Mouse (Mus musculus) thymus, postnatal 0 days (tissue): ENCODE measurements around the gene Sdk2. TPM values are rescaled to one million over a fixed set of nuclear protein-coding genes. Genes with fewer than 3 reads are reported as not detected.

Source experiments
- DNase-seq: peaks from one replicate; pipeline ENCODE4 v3.0.0-alpha.2; 2015; ENCODE audit warnings: low spot score
- polyA plus RNA-seq: library from polyadenylated mRNA; unstranded; fragments of >200 nt; fragmentation: Nextera tagmentation; extraction: Ambion mirVana; gene quantifications from 2 replicates; pipeline ENCODE4 v1.2.1, GENCODE M21; 2015

The Sdk2 gene
- 0.49 and 0.60 TPM in 2 replicates for polyA plus RNA-seq

DNA sequence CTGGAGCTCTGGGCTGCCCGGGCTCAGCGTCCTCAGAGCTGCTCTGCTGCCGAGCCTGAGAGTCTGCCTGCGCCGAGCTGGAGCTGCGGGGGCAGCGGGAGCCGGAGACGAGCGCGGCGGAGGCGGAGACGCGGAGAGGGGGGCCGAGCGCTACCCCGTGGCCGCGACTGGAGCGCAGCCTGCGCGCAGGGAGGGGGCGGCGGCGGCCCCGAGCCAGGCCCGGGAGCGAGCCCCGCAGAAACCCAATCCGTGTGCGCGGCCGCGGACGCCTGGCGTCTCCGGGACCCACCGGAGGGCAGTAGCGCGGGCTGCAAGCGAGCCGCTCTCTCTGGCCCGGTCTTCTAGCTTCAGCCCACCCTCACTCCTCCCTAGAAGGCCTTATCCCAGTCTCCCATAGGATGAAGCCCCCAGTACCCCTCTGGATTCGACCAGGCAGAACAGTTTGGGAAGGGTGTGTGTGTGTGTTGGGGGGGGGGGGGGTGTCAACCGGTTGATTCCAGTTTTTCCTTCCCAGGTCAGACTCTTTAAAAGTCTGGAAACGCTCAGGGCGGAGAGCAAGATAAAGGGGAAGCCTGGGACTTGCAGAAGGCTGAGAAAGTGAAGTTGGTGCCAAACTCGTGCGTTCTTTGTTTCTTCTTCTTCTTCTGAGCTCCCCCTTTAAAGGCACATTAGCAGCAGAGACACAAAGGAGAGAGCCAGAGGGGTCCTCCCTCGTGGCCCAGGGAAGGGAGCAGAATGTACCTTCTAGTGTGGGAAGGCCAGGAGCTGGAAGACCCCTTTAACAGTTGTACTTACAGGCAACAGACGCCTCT lies at the start of gene Sdk2:
TSS of gene Sdk2 (minus strand) at position 96 of the 812 bp plus-strand sequence.
- DNase-seq = no peak

DNA sequence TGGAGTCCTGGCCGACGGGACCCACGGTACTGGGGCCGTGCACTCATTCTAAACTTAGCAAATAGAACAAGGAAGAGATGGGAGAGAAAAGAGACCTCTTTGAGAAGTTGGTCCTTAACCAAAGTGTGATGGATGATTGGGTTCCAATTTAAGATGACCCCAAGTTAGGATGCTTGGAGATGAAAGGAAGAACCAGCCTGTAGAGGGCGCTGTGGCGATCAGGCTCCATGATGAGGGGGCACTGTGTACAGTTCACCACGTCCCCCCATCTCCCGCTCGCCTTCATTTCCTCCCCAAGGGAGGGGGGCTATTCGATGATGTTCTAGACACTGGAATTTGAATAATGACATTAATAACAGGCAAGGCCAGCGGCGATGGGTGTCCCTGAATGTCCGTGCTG lies 48.2 kb upstream of the Sdk2 start:
- DNase-seq = no peak

DNA sequence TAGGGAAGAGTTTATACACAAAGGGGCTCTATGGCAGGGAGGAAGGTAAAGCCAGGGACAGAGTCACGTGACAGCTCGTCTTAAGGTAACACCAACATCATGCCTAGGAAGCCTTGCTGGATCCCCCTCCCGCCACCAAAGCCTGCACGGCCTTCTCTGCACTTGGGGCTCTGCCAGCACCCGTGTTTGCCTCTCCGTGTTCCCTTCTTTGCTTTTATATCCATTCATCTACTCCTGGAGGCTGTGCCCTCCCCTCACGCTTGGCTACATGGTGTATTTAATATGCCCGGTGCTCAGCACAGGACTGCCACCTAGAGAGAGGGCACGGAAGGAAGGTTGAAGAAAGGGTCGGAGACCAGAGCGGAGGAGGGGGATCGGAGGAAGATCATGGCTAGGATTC lies 47.8 kb upstream of the Sdk2 start:
- DNase-seq = no peak

DNA sequence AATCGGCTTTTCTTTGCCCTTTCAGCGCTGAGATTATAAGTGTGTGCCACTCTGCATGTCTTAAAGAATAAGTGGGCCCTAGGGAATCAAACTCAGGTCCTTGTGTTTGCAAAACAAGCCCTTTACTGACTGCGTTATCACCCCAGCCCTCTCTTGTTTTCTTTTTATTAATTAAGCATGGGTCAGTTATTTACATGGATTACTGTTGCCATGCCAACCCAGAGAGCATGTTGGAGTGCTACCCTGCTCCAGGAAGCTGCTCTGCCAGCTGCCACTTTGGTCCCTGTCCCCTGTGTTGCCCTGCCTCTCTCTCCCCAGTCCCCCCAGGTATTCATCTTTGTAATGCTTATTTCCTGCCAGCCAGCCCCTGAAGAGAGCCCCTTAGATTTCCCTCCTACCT lies 44.0 kb upstream of the Sdk2 start:
- DNase-seq = no peak

DNA sequence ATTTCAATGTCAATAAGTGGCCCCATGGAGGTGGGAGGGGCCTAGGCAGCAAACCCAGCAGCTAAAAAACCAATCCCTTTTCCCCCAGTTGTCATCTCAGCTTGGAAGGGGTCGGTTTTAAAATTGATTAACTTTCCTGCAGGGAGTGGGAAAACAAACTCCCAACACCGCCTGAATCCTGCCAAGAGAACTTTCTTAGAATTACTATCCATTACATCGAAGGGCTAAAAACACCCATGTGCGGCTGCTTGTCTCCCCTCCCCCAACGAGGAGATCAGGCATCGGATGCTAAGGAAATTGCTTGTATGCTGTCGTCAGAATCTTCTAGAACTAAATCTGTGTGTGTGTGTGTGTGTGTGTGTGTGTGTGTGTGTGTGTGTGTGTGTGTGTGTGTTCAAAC lies 26.8 kb upstream of the Sdk2 start:
- DNase-seq = no peak

GRCm38 (mm10) chr11:114093175-114093574 lies 26.3 kb upstream of the Sdk2 start:
- no peak for DNase-seq

GRCm38 (mm10) chr11:114080606-114081005 lies 13.8 kb upstream of the Sdk2 start:
- DNase-seq = no peak

DNA sequence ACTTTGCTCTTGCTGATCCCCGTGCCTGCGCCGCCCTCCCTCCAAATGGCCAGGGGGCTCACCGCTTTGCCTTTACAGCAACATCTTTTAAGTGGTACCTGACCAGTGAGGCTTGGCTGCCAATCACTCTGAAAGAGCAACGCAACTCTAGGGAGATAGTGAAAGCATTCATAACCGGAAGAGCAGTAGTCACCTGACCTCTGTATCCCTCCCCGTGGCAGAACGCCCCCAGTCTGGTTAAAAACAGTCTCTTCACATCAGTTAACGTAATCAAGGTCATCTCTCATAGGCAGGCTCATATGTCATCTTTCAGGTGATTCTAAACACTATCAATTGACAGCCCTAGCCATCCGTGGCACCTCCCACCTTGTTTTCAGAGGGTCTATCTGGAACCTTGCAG lies 5.8 kb upstream of the Sdk2 start:
- DNase-seq = no peak

- peak; percentile 50 for DNase-seq
Measured at GRCm38 (mm10) chr11:114071998-114072397, 5.2 kb upstream of the Sdk2 start.

DNA sequence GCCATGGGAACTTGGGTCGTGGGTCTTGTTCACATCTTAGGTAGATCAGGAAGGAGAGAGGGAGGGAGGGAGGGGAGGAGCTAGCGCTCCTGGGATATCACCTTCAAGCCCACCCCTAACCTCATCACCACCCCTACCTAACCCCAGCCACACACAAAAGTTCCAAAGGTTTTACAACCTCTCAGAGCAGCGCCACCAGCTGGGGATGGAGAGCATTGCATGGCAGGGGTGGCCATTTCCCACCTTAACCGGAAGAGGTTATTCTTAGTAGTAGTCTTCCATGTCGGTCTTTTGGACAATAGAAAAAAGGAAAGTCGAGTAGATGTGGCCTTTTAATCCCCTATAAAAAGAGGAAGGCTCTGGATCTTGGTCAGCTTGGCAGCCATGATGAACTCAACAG lies 4.0 kb upstream of the Sdk2 start:
- no peak for DNase-seq

GRCm38 (mm10) chr11:114070131-114070530 lies 3.3 kb upstream of the Sdk2 start:
- no peak for DNase-seq

GRCm38 (mm10) chr11:114068390-114068789 lies 1.5 kb upstream of the Sdk2 start:
- peak; percentile 51 for DNase-seq

DNA sequence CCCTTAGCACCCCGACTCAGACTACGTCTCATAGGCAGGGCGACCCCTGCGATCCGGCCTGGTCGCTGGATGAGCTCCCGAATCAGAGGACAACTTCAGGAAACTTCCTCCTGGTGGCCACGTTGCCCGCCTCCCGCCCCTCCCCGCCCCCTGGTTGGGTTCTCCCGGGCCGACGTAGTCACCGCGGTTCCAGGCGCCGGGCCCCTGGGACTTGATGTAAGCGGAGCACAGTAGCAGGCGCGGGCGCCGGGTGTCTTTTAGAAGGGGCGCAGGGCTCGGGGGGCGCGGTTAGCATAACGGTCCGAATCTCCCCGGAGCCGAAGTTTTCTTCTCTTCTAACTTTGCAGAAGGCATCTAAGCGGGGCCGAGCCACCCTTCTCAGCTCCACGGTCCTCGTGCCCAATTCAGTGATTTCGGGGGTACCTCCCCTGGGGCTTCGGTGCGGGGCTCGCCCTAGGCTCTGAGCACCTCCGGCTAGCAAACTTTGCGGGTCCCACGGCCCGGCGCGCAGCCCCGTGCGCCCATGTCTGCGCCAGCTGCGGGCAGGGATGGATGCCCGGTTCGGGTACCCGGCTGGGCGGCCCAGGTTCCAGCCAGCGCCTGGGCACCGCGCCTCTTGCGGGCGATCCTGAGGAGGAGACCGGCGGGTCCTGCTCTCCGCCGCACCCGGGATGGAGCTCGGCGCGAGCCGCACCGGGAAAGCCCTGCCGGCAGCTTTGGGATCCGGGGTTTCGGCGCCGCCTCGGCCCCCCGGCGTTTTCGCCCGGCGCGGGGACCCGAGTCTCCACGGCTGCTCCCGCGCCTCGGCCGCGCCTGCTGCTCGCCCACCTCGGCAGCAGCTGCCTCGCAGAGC lies 522 bp downstream of the Sdk2 start:
- no peak for DNase-seq

- DNase-seq = no peak
Measured at GRCm38 (mm10) chr11:114065596-114065995, 1.2 kb downstream of the Sdk2 start.

DNA sequence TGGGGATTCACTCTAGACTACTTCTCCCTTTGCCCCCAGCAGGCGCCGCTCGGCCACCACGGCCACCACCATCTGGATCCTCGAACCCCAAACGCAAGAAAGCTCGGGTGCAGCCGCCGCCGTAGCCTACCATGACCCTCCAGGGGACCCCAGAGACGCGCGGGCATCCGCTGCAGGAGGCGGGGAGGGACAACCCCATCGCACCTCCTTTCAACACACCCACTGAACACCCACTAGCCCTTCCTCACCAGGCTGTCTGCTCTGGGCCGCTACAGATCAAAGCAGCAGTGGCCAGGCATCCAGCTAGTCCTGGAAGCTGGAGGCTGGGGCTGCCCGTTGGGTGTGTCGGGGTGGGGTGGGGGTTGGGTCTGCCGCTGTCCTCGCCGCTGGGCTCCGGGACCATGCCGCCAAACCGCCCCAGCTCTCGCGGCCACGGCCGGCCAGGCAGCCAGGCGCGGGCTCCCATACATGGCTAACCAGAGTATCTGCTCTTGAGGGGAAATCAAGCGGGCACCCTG lies 1.9 kb downstream of the Sdk2 start:
- DNase-seq = no peak

- no peak for DNase-seq
Measured at GRCm38 (mm10) chr11:114061946-114062345, 4.9 kb downstream of the Sdk2 start.

DNA sequence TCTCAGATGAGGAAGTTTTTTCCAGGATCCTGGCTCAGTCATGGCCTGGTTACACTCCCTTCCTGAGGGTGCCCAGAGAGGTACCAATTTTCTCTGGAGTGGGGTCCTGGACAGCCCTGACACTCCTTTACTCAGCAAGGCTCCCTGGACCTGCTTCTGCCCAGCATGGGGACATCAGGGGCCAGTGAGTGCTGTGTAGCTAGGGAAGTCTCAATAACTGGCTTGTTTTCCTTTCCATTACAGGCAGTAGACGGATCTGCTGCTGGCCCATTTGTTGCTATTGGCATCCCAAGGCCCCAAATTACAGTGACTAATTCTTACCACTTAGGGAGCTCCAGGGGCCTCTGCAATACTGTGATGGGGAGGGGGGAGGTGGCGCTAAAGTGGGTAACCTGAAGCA lies 5.6 kb downstream of the Sdk2 start:
- DNase-seq = no peak

DNA sequence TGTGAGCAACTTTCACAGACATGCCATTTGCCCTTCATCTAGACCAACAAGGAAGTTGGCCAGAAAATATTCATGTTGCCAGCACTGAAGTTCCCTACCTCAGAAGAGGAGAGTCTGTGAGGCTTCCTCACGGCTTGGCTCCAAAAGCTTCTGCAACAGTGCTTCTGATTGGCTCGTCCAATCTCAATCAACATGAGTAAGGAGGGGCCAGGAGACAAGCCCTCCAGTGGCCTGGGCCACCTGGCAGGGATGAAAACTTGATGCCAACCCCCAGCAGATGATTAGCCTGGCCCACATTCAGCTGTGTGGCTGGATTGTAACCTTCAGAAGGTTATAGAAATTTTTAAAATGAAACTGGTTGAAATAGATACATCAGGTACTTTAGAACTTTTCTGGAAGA lies 10.5 kb downstream of the Sdk2 start:
- DNase-seq = no peak

GRCm38 (mm10) chr11:114054581-114055315 lies 12.1 kb downstream of the Sdk2 start:
- no peak for DNase-seq

- no peak for DNase-seq
Measured at GRCm38 (mm10) chr11:114051361-114051760, 15.5 kb downstream of the Sdk2 start.

- DNase-seq = no peak
Measured at GRCm38 (mm10) chr11:114050511-114050910, 16.3 kb downstream of the Sdk2 start.
